Mouse (Mus musculus): ENCODE results near the gene Impg2.

GRCm38 (mm10) chr16:56227686-56228085 lies 23.6 kb downstream of the Impg2 start:
- TF ChIP-seq CTCF (IDR thresholded peaks at IDR 0.05; ENCODE audit: low read depth) (no peak), EP300 (IDR thresholded peaks at IDR 0.05; ENCODE audit: low read depth) (no peak)

Measured in liver, postnatal 0 days (tissue).